7 mouse cellular contexts compared by ENCODE assay signal in genomic region chr16:76321527-76322165, GRCm38 (mm10). TPM values are rescaled to one million over a fixed set of nuclear protein-coding genes. Genes with fewer than 3 reads are reported as not detected.
DNase-seq lines count a peak whose midpoint lies in the region; ATAC-seq and TF ChIP-seq lines count a peak whose summit lies in the region.

No protein-coding gene starts in this region.

- H3K4me3 ChIP-seq in ES-Bruce4 (ENCODE audit: low read depth, low read length): no peak overlapping the region
- H3K4me3 ChIP-seq in forebrain, embryonic 12.5 days (replicated peaks): peak overlapping the region; percentile 4; the same call in 1 of the 2 replicates
- H3K4me3 ChIP-seq in intestine, embryonic 15.5 days (replicated peaks): no peak overlapping the region
- H3K4me3 ChIP-seq in midbrain, embryonic 14.5 days (replicated peaks; ENCODE audit: low read depth, low read length): peak overlapping the region; percentile 10; the same call in 1 of the 2 replicates

- DNase-seq in T-cell, adult 2 months (ENCODE audit: low spot score): peak; percentile 39
- peak; percentile 83 for DNase-seq in midbrain, embryonic 14.5 days
- no peak for DNase-seq in cerebellum, adult 9-10 months

- peak overlapping the region; percentile 38; the same call in 1 of the 2 replicates for H3K27ac ChIP-seq in ES-Bruce4 (ENCODE audit: insufficient read depth, low read length)
- H3K27ac ChIP-seq in forebrain, embryonic 12.5 days: peak overlapping the region; percentile 62
- no peak overlapping the region for H3K27ac ChIP-seq in intestine, embryonic 15.5 days
- peak overlapping the region; percentile 71 for H3K27ac ChIP-seq in midbrain, embryonic 14.5 days (replicated peaks; ENCODE audit: low read depth, low read length)

- no peaks in the 10 kb centered on the region for H3K27me3 ChIP-seq in ES-Bruce4 (ENCODE audit: control insufficient read depth, insufficient read depth, low read length, poor library complexity, severe bottlenecking)
- H3K27me3 ChIP-seq in forebrain, embryonic 12.5 days: peaks cover 6% of the 10 kb centered on the region
- H3K27me3 ChIP-seq in intestine, embryonic 15.5 days (replicated peaks): no peaks in the 10 kb centered on the region
- no peaks in the 10 kb centered on the region for H3K27me3 ChIP-seq in midbrain, embryonic 14.5 days (ENCODE audit: control insufficient read depth, insufficient read depth, low read length)

- no peak overlapping the region for H3K9ac ChIP-seq in ES-Bruce4 (ENCODE audit: low read depth, poor library complexity, severe bottlenecking)
- H3K9ac ChIP-seq in forebrain, embryonic 12.5 days: no peak overlapping the region
- no peak overlapping the region for H3K9ac ChIP-seq in intestine, embryonic 15.5 days
- H3K9ac ChIP-seq in midbrain, embryonic 14.5 days (replicated peaks; ENCODE audit: low read length): peak overlapping the region; percentile 32; the same call in 1 of the 2 replicates

- peak; percentile 98 for TF ChIP-seq EP300 in ES-Bruce4 (IDR thresholded peaks at IDR 0.05; ENCODE audit: insufficient read depth, low read depth, low read length)

- no peak for TF ChIP-seq CTCF in ES-Bruce4 (IDR thresholded peaks at IDR 0.05; ENCODE audit: low read depth, low read length)

- H3K36me3 ChIP-seq in ES-Bruce4 (ENCODE audit: control insufficient read depth, insufficient read depth, low read length, poor library complexity, severe bottlenecking): no peaks in the 10 kb centered on the region
- H3K36me3 ChIP-seq in forebrain, embryonic 12.5 days (replicated peaks): no peaks in the 10 kb centered on the region
- H3K36me3 ChIP-seq in intestine, embryonic 15.5 days: no peaks in the 10 kb centered on the region
- H3K36me3 ChIP-seq in midbrain, embryonic 14.5 days (ENCODE audit: control insufficient read depth, insufficient read depth, low read length): no peaks in the 10 kb centered on the region

- WGBS in forebrain, embryonic 12.5 days: 1% methylated on average over 11 of the region's 11 CpGs
- WGBS in intestine, embryonic 15.5 days: 21% methylated on average over 11 of the region's 11 CpGs
- 1% methylated on average over 11 of the region's 11 CpGs for WGBS in midbrain, embryonic 14.5 days

- H3K4me1 ChIP-seq in ES-Bruce4 (ENCODE audit: control insufficient read depth, insufficient read depth, low read length): peaks cover 14% of the 10 kb centered on the region
- H3K4me1 ChIP-seq in forebrain, embryonic 12.5 days: peaks cover 51% of the 10 kb centered on the region
- peaks cover 14% of the 10 kb centered on the region; the same call in 1 of the 2 replicates for H3K4me1 ChIP-seq in intestine, embryonic 15.5 days (replicated peaks)
- H3K4me1 ChIP-seq in midbrain, embryonic 14.5 days (ENCODE audit: control insufficient read depth, insufficient read depth, low read length): peaks cover 51% of the 10 kb centered on the region

- peak; percentile 17; the same call in 1 of the 2 replicates for ATAC-seq in forebrain, embryonic 12.5 days (ENCODE audit: low FRiP score)
- ATAC-seq in intestine, embryonic 15.5 days: no peak
- peak; percentile 76; the same call in 1 of the 2 replicates for ATAC-seq in midbrain, embryonic 14.5 days (ENCODE audit: low FRiP score, low TSS enrichment)
- ATAC-seq in activated CD4-positive, CD25-positive, alpha-beta regulatory T cell, adult 4 months: no peak

- peak overlapping the region; percentile 42 for H3K4me2 ChIP-seq in forebrain, embryonic 12.5 days
- peak overlapping the region; percentile 36 for H3K4me2 ChIP-seq in intestine, embryonic 15.5 days (replicated peaks)
- H3K4me2 ChIP-seq in midbrain, embryonic 14.5 days (ENCODE audit: low read length): peak overlapping the region; percentile 46

- TF ChIP-seq POLR2A in ES-Bruce4 (IDR thresholded peaks at IDR 0.05; ENCODE audit: insufficient read depth, low read length): no peak

- no peaks in the 10 kb centered on the region for H3K9me3 ChIP-seq in ES-Bruce4 (replicated peaks; ENCODE audit: control insufficient read depth, insufficient read depth, low read length, poor library complexity, severe bottlenecking)
- no peaks in the 10 kb centered on the region for H3K9me3 ChIP-seq in forebrain, embryonic 12.5 days
- no peaks in the 10 kb centered on the region for H3K9me3 ChIP-seq in intestine, embryonic 15.5 days
- H3K9me3 ChIP-seq in midbrain, embryonic 14.5 days (ENCODE audit: control insufficient read depth, low read length): no peaks in the 10 kb centered on the region

RNA-seq across cellular contexts. Expression of gene Nrip1, which starts 52.0 kb away (rescaled TPM):
- polyA plus RNA-seq in ES-Bruce4 (2011; ENCODE audit: insufficient read depth, insufficient read length, low read depth, missing spikeins): 15.3 TPM in 2 replicates
- polyA plus RNA-seq in forebrain, embryonic 12.5 days (2016; fragmentation: Nextera tagmentation; extraction: Ambion mirVana): 32.1 and 37.0 TPM in 2 replicates
- 34.5 and 36.6 TPM in 2 replicates for polyA plus RNA-seq in intestine, embryonic 15.5 days (2015; fragmentation: Nextera tagmentation; extraction: Ambion mirVana)
- polyA plus RNA-seq in midbrain, embryonic 14.5 days (2014; fragmentation: Nextera tagmentation; extraction: Ambion mirVana): 28.9 and 34.7 TPM in 2 replicates
- polyA plus RNA-seq in activated CD4-positive, CD25-positive, alpha-beta regulatory T cell, adult 4 months (2017; shearing (Covaris generic)): 10 to 100 TPM; 31.6 to 41.4 TPM

Comparison
In these comparisons a context has a peak if more than half of its experiments do, and no peak if none do; other contexts are left out.
1. H3K4me3 ChIP-seq: peak in forebrain, embryonic 12.5 days (single experiment) and midbrain, embryonic 14.5 days (single experiment); none in ES-Bruce4 (single experiment) and intestine, embryonic 15.5 days (single experiment).
2. ATAC-seq: peak in forebrain, embryonic 12.5 days (single experiment) and midbrain, embryonic 14.5 days (single experiment); none in intestine, embryonic 15.5 days (single experiment) and activated CD4-positive, CD25-positive, alpha-beta regulatory T cell, adult 4 months (single experiment).
3. Peak in every context shown above with its lines, with median percentiles within 50 percentile points of each other: H3K4me2 ChIP-seq.